Mouse (Mus musculus) heart, postnatal 0 days (tissue): ENCODE measurements at regions not wholly inside any gene's neighbourhood (a gene's known extent, or its start where the extent isn't known, plus 50 kb on each side); places are given as distances from the start of the nearest gene placed in this dataset.

Source experiments
- ATAC-seq: fragments of 200-750 bp; cut with Nextera tagmentation; 2 replicates; pipeline ENCODE4 v1.8.0; 2017; ENCODE audit warnings: low read depth, moderate number of reproducible peaks, moderate library complexity; ENCODE audit not compliant: insufficient read depth
- DNase-seq: peaks from one replicate; pipeline ENCODE4 v3.0.0-alpha.2; 2016; ENCODE audit warnings: low spot score
- H3K27ac ChIP-seq: fragments of 300-500 bp; sonication (generic); 2 replicates; pipeline ENCODE4 v1.5.1; 2014; ENCODE audit warnings: low read depth, mild to moderate bottlenecking
- H3K27me3 ChIP-seq: fragments of 300-500 bp; sonication (generic); 2 replicates; pipeline ENCODE4 v1.6.1; 2014; ENCODE audit warnings: low read length, mixed read lengths; ENCODE audit not compliant: control insufficient read depth, insufficient read depth
- H3K36me3 ChIP-seq: fragments of 300-500 bp; sonication (generic); replicated peaks from 2 replicates; pipeline ENCODE4 v1.6.1; 2014; ENCODE audit warnings: low read length, mixed read lengths; ENCODE audit not compliant: control insufficient read depth, insufficient read depth
- H3K4me1 ChIP-seq: fragments of 300-500 bp; sonication (generic); 2 replicates; pipeline ENCODE4 v1.6.1; 2014; ENCODE audit warnings: antibody characterized with exemption; ENCODE audit not compliant: control insufficient read depth, insufficient read depth
- H3K4me2 ChIP-seq: fragments of 300-500 bp; sonication (generic); 2 replicates; pipeline ENCODE4 v1.6.1; 2014; ENCODE audit warnings: low read depth, mild to moderate bottlenecking, low read length, moderate library complexity
- H3K4me3 ChIP-seq: fragments of 300-500 bp; sonication (generic); 2 replicates; pipeline ENCODE4 v1.5.1; 2014; ENCODE audit warnings: low read depth, low read length
- H3K9ac ChIP-seq: fragments of 300-500 bp; sonication (generic); replicated peaks from 2 replicates; pipeline ENCODE4 v1.6.1; 2014; ENCODE audit warnings: low read depth, low read length, mixed read lengths
- H3K9me3 ChIP-seq: fragments of 300-500 bp; sonication (generic); replicated peaks from 2 replicates; pipeline ENCODE4 v1.6.1; 2016; ENCODE audit warnings: low read length; ENCODE audit not compliant: control insufficient read depth
- CTCF ChIP-seq: IDR thresholded peaks from 2 replicates; pipeline ENCODE4 v1.5.1; 2016; ENCODE audit warnings: antibody characterized with exemption, control low read depth, low read depth
- EP300 ChIP-seq: IDR thresholded peaks from 2 replicates; pipeline ENCODE4 v1.6.1; 2016; ENCODE audit warnings: antibody characterized with exemption, low read depth
- WGBS: fragments of 180-500 bp; shearing (Covaris S2); extraction: QIAGEN DNeasy Blood & Tissue Kit; methylation state at CpG from one replicate; pipeline ENCODE4 v1.1.7; 2014; 5-methylcytosine and 5-hydroxymethylcytosine counted together

DNA sequence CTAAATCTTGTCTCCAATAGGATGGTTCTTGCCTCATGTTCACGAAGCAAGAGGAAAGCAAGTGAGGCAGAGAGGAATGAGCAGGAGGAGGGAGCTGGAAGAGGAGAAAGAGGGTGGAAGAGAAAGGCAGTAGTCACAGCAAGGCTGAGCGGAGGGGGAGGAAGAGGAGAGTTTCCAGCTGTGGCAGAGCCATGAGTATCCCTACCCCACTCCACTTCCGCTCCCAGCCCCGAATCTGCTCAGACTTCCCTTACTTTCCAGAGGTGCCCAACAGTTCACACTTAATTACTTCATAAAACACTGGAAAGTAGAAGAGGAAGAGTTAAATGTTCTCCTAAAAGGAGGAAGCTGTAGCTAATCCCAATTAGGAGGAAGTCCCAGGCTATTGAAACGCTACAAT, 111.6 kb upstream of the Irx6 start:
- DNase-seq, result no peak
- Histone ChIP-seq H3K27ac (no peak overlapping the region), H3K36me3 (no peaks in the 10 kb centered on the region)

DNA sequence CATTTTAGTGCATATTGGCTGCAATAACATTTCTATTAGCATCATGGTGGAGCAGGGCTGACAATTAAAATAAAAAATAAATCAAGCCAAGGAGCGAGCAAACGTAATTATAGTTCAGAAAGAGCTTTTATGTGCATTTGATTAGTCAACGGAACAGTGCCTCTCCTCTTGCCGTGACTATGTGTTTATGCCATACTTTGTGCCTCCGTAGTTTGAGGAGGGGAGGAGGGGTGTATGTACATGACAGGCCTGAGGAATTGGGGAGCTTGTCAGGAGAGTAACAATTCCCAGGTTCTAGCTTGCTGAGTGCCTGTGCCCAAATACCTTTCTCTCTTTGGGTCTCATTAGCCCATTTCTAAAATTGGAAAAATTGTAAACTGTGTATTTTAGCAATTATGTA, 111.1 kb upstream of the Irx6 start:
- Histone ChIP-seq H3K36me3 (no peaks in the 10 kb centered on the region), H3K27me3 (no peaks in the 10 kb centered on the region), H3K4me3 (no peak overlapping the region), H3K4me1 (no peaks in the 10 kb centered on the region), H3K9ac (no peak overlapping the region), H3K9me3 (no peaks in the 10 kb centered on the region), H3K27ac (no peak overlapping the region), H3K4me2 (no peak overlapping the region)
- DNase-seq, result no peak
- WGBS, result 73% methylated on average over 5 of the region's 5 CpGs
- ATAC-seq, result no peak
- TF ChIP-seq EP300, result no peak
- TF ChIP-seq CTCF, result no peak

More for the DNA sequence above, 111.6 kb upstream of the Irx6 start:
- Histone ChIP-seq H3K9ac (no peak overlapping the region), H3K27me3 (no peaks in the 10 kb centered on the region), H3K4me2 (no peak overlapping the region), H3K4me1 (no peaks in the 10 kb centered on the region), H3K4me3 (no peak overlapping the region), H3K9me3 (no peaks in the 10 kb centered on the region)
- 70% methylated on average over 5 of the region's 5 CpGs for WGBS
- no peak for ATAC-seq
- no peak for TF ChIP-seq EP300
- no peak for TF ChIP-seq CTCF

DNA sequence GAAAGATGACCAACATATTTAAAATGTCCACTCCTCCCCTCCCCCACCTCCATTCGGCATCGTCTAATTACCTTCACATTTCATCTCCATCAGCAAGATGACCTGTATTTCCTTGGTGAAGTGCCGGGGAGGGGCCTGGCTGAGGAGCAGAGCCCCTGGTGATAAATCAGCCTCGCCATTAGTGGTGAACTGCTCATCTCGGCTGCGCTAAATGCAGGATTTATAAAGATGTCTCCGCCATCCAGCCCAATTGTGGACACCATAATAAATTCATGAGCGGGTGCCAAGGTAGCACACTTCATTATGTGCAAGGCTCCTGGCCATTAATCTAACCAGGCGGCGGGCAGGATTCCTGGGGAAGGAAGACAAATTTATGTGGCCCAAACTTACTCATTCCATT, 104.4 kb upstream of the Irx6 start:
- H3K27me3 ChIP-seq, result no peaks in the 10 kb centered on the region
- no peak overlapping the region for H3K9ac ChIP-seq
- ATAC-seq (no peak), DNase-seq (no peak)
- no peak overlapping the region for H3K4me2 ChIP-seq
- H3K27ac ChIP-seq, result no peak overlapping the region
- TF ChIP-seq CTCF, result no peak
- no peak for TF ChIP-seq EP300
- no peaks in the 10 kb centered on the region for H3K9me3 ChIP-seq
- H3K4me1 ChIP-seq, result no peaks in the 10 kb centered on the region
- no peaks in the 10 kb centered on the region for H3K36me3 ChIP-seq
- WGBS, result 80% methylated on average over 10 of the region's 10 CpGs
- no peak overlapping the region for H3K4me3 ChIP-seq

DNA sequence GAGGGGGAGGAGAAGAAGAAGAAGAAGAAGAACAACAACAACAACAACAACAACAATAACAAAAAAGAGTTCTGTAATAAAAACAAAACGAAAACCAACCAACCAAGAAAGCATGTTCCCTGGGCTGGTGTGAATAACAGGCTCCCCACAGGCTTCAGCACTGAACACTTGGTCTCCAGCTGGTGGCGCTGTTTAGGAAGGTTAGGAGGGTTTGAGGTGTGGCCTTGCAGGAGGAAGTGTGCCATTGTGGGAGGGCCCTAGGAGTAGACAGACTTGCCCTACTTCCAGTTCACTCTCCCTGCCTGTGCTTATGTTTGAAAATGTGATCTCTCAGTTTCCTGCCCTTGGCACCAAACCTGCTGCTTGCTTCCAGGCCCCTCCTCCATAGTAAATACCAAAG, 94.6 kb upstream of the Irx6 start:
- DNase-seq (no peak), ATAC-seq (no peak)
- Histone ChIP-seq H3K27ac (no peak overlapping the region), H3K4me3 (no peak overlapping the region), H3K27me3 (no peaks in the 10 kb centered on the region), H3K4me1 (no peaks in the 10 kb centered on the region), H3K9me3 (no peaks in the 10 kb centered on the region), H3K9ac (no peak overlapping the region), H3K36me3 (no peaks in the 10 kb centered on the region), H3K4me2 (no peak overlapping the region)
- no peak for TF ChIP-seq CTCF
- TF ChIP-seq EP300, result no peak
- 58% methylated on average over 2 of the region's 2 CpGs for WGBS

DNA sequence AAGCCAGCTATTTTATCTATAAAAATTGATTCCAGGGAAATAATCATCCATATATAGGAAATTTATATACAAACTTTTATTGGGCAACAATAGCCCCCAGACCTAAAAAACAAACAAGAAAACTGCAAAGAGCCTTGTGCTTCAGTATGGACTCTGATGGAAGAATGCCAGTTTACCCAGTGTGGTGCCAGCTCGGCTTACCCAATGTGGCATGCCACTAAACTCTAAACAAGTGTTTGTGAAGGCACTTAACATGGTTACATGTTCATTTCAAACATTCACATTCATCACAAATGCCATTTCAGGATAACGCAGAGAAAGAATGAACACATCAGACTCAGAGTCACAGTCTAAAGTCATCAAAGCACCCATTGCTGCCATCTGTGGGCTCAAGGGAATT, 93.0 kb upstream of the Irx6 start:
- Histone ChIP-seq H3K4me3 (no peak overlapping the region), H3K36me3 (no peaks in the 10 kb centered on the region), H3K9ac (no peak overlapping the region), H3K4me1 (no peaks in the 10 kb centered on the region), H3K27ac (no peak overlapping the region), H3K27me3 (no peaks in the 10 kb centered on the region), H3K4me2 (no peak overlapping the region), H3K9me3 (no peaks in the 10 kb centered on the region)
- ATAC-seq (no peak), DNase-seq (no peak)
- TF ChIP-seq CTCF, result no peak
- no peak for TF ChIP-seq EP300
- 87% methylated on average over 2 of the region's 2 CpGs for WGBS

DNA sequence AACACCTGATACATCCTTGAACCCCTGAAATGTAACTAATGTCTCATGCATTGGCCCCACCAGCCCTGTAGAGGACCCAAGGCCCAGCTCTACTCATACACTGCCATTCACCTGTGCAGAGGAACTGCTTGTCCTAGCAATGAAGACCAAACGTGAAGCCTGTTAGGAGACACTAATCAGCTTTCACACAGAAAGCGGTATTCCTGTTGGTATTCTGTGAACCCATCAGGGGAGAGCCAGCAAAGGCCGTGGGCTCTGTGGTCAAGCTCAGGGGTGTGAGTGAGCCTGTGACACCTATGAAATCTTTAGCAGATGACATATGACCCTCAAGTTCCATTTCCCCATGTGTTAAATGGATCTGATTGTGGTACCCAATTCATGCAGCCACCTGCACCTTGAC, 73.3 kb upstream of the Irx6 start:
- Histone ChIP-seq H3K9me3 (no peaks in the 10 kb centered on the region), H3K36me3 (no peaks in the 10 kb centered on the region), H3K27me3 (no peaks in the 10 kb centered on the region), H3K9ac (no peak overlapping the region), H3K4me2 (no peak overlapping the region), H3K4me1 (no peaks in the 10 kb centered on the region), H3K4me3 (no peak overlapping the region), H3K27ac (no peak overlapping the region)
- TF ChIP-seq EP300, result no peak
- no peak for TF ChIP-seq CTCF
- WGBS, result 75% methylated on average over 3 of the region's 3 CpGs
- DNase-seq (no peak), ATAC-seq (no peak)
